Mouse (Mus musculus): ENCODE results near the gene Nkiras1. TPM values are rescaled to one million over a fixed set of nuclear protein-coding genes. Genes with fewer than 3 reads are reported as not detected.

Nkiras1 gene
- 86.8 and 87.1 TPM in 2 replicates for polyA plus RNA-seq (2015; fragmentation: Nextera tagmentation; extraction: Ambion mirVana)

DNA sequence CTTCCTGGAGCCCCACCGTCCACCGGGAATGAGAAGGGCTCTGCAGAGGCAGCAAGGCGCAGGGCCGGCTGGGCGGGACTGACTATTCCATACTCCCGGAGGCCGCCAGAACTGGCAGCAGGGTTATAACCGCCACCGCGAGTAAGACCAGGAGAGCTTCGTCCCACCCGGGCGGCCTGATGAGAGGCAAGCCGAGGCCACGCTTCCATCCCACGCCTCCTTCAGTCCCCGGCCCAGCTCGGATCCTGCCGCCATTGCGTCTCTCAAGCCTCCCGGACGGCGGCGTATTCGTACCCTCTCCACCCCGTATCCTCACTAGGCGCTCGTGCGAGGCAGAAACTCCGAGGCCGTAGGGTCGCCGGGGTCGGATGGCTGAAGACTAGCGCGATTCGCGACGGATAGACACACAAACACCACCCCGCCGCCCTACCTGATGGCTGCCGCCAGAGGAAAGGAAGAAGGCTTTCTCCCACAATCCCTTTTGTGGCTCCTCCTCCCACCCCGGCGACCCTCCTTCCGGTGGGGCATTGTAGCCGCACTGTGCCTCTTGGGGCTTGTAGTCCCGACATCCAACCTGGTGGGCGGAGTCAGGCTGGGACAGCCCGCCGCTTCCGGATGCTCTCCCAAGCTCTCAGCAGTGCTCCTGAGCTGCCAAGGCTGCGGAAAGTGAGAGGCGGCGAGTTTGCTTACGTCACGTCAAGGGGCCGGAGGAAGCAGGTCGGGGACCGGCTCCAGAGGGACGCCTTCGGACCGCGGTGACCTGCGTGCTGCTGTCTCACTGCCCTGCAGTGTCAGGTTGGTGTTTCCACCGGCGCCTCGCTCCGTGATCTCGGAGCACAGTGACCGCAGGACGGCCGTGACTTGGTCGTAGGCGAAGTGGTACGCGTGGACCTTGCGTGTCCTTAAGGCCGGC lies at the start of gene Nkiras1, which contains the start of gene Rpl15:
Gene Nkiras1 (plus strand): TSS at position 608 of the 913 bp plus-strand sequence.
Gene Rpl15 (minus strand): TSS at position 863 of the 913 bp plus-strand sequence.

GRCm38 (mm10) chr14:18238750-18239731 lies 31.9 kb upstream of the Nkiras1 start, which contains the start of gene Nr1d2:
TSS of gene Nr1d2 (minus strand) at chr14:18239127.

DNA sequence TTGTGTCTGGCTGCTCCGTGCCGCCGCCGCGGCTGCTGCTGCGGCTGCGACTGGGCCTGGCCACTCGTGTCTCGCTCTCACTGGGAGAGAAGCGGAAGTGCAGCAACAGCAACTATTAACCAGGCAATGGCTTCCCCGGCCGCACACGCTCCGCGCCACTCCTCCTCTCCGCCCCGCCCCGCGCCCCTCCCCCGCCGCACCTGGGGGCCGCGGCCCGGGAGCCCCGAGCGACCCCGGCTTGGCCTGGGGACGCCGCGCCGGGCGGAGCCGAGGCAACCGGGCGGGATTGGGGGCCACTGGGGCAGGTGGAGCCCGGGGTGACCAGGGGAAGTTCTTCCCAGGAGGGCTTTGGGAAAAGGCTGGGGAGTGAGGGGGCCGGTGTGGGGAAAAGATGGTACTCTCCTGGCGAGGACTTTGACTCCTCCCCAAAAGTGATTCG lies 60.8 kb downstream of the Nkiras1 start, which contains the start of gene Ube2e1:
Gene Ube2e1 (minus strand): TSS at position 167 of the 439 bp plus-strand sequence.

Other genes with a start within 250 kb of the Nkiras1 start
- gene Nr1d2, start 32.0 kb upstream of the Nkiras1 start, polyA plus RNA-seq (2015; fragmentation: Nextera tagmentation; extraction: Ambion mirVana) = 10.4 and 11.3 TPM in 2 replicates
- 261 and 285 TPM in 2 replicates for gene Rpl15, start 255 bp downstream of the Nkiras1 start, polyA plus RNA-seq (2015; fragmentation: Nextera tagmentation; extraction: Ambion mirVana)
- gene Ube2e1, start 60.7 kb downstream of the Nkiras1 start, polyA plus RNA-seq (2015; fragmentation: Nextera tagmentation; extraction: Ambion mirVana) = 158 and 164 TPM in 2 replicates

All from neural tube, postnatal 0 days (tissue).